Mouse (Mus musculus) ES-E14 (cell line): ENCODE measurements around the gene Tpt1. TPM values are rescaled to one million over a fixed set of nuclear protein-coding genes. Genes with fewer than 3 reads are reported as not detected.

Experiments used
- DNase-seq: peaks from one replicate; pipeline ENCODE4 v3.0.0-alpha.2; 2013; ENCODE audit warnings: low read depth, low spot score
- H3K27ac ChIP-seq: 2 replicates; pipeline ENCODE4 v1.5.1; 2012; ENCODE audit warnings: low read depth, mild to moderate bottlenecking, low read length, moderate library complexity, mixed read lengths; ENCODE audit not compliant: poor library complexity, insufficient read depth, severe bottlenecking
- H3K36me3 ChIP-seq: 2 replicates; pipeline ENCODE4 v1.6.1; 2012; ENCODE audit warnings: mild to moderate bottlenecking, low read length, moderate library complexity, mixed read lengths; ENCODE audit not compliant: control insufficient read depth, poor library complexity, insufficient read depth, severe bottlenecking
- H3K4me1 ChIP-seq, 2 experiments: fragments of 150-350 bp in 1 of 2; sonication (generic) in 1 of 2; 2 replicates each; pipeline ENCODE4 v1.6.1; 2012; ENCODE audit warnings: low read length in 2 of 2, mild to moderate bottlenecking in 1 of 2, mixed read lengths in 1 of 2; ENCODE audit not compliant: control insufficient read depth in 2 of 2, insufficient read depth in 2 of 2, poor library complexity in 1 of 2
- H3K4me3 ChIP-seq, 2 experiments: fragments of 150-350 bp in 1 of 2; sonication (generic) in 1 of 2; 2 replicates each; pipeline ENCODE4 v1.5.1; 2012; ENCODE audit warnings: low read length in 2 of 2, low read depth in 1 of 2, mild to moderate bottlenecking in 1 of 2, mixed read lengths in 1 of 2; ENCODE audit not compliant: insufficient read depth in 1 of 2, poor library complexity in 1 of 2, severe bottlenecking in 1 of 2
- H3K9ac ChIP-seq: 2 replicates; pipeline ENCODE4 v1.6.1; 2012; ENCODE audit warnings: low read depth, mild to moderate bottlenecking, low read length, mixed read lengths; ENCODE audit not compliant: poor library complexity, insufficient read depth, severe bottlenecking
- H3K9me3 ChIP-seq: fragments of 150-350 bp; sonication (generic); 2 replicates; pipeline ENCODE4 v1.6.1; 2012; ENCODE audit warnings: low read depth, mild to moderate bottlenecking, low read length; ENCODE audit not compliant: control insufficient read depth, insufficient read depth
- CHD2 ChIP-seq: IDR thresholded peaks from 2 replicates; pipeline ENCODE4 v1.6.1; 2014; ENCODE audit warnings: mild to moderate bottlenecking, low read depth, low read length, inconsistent platforms
- HCFC1 ChIP-seq: IDR thresholded peaks from 2 replicates; pipeline ENCODE4 v1.6.1; 2012; ENCODE audit warnings: low read length, inconsistent platforms, borderline replicate concordance; ENCODE audit not compliant: insufficient read depth
- MAFK ChIP-seq: IDR thresholded peaks from 2 replicates; pipeline ENCODE4 v1.6.1; 2014; ENCODE audit warnings: mild to moderate bottlenecking, low read depth, low read length, inconsistent platforms; ENCODE audit not compliant: insufficient read depth
- ZC3H11A ChIP-seq: IDR thresholded peaks from 2 replicates; pipeline ENCODE4 v1.6.1; 2012; ENCODE audit warnings: low read depth, mild to moderate bottlenecking, inconsistent platforms, low read length, borderline replicate concordance
- ZNF384 ChIP-seq: IDR thresholded peaks from 2 replicates; pipeline ENCODE4 v1.6.1; 2012; ENCODE audit warnings: low read depth, low read length, inconsistent platforms
- in situ Hi-C, 2 experiments: fragments of 600-800 bp; cut with MboI; formaldehyde crosslinking; loops; one replicate each; pipeline ENCODE4 v1.15.1; 2025; ENCODE audit warnings: low sequenced_read_pairs in 2 of 2, inconsistent platforms in 1 of 2; ENCODE audit not compliant: unreplicated experiment in 2 of 2
- total RNA-seq: library from RNA; depleted of rRNA; stranded (reverse); fragments of 300-350 nt; gene quantifications from 2 replicates; pipeline ENCODE4 v1.2.3, GENCODE M21; 2012

Tpt1 gene
- total RNA-seq, 1 experiment: 613 TPM

GRCm38 (mm10) chr14:75818528-75818927, 26.4 kb upstream of the Tpt1 start:
- no peaks in the 10 kb centered on the region for H3K4me1 ChIP-seq
- TF ChIP-seq MAFK (no peak), ZC3H11A (no peak), CHD2 (no peak), ZNF384 (no peak), HCFC1 (no peak)
- H3K36me3 ChIP-seq: no peaks in the 10 kb centered on the region
- H3K4me3 ChIP-seq: no peak overlapping the region
- H3K9ac ChIP-seq: no peak overlapping the region
- in situ Hi-C loops: no loop called here
- H3K27ac ChIP-seq: no peak overlapping the region
- no peaks in the 10 kb centered on the region for H3K9me3 ChIP-seq
- no peak for DNase-seq

DNA sequence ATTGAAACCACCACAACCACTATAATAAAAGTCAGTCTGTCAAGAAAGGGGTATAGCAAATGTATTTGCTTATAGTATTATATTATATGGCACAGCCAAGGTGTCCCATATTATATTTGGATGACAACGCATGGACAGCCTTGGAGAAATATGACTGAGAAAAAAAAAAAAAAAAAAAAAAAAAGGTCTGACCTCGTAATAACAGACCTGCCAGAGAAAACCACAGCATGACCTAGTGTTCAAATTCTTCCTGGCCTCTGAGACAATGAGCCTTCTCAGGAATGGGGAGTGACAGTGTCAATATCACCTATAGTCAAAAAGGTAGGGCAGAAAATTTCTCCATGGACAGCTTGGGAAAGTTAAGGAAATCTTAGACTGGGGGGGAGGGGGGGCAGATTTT, 25.6 kb upstream of the Tpt1 start:
- no peak overlapping the region for H3K9ac ChIP-seq
- no peaks in the 10 kb centered on the region for H3K36me3 ChIP-seq
- TF ChIP-seq HCFC1 (no peak), CHD2 (no peak), ZC3H11A (no peak), ZNF384 (no peak), MAFK (no peak)
- H3K4me1 ChIP-seq: no peaks in the 10 kb centered on the region
- DNase-seq: no peak
- no peak overlapping the region for H3K27ac ChIP-seq
- in situ Hi-C loops: no loop called here
- no peak overlapping the region for H3K4me3 ChIP-seq
- H3K9me3 ChIP-seq: no peaks in the 10 kb centered on the region

DNA sequence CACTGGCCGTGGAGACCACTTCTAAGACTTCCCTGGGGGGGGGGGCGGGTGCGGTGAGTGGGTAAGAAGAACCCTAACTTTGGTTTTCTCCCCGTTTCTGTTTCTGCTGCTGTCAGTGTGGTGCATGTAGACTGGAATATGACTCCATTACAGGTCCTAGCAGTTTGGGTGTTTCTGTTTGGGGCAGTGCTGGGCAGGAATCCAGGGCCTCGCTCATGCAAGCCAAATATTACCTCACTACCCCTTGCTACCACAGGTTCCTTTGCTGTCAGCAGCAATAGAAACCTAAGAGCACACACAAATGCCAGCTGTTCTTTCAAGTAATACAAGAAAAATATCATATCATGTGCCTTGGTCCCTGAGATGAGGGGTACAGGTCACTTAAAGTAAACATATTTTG, 24.9 kb upstream of the Tpt1 start:
- Histone ChIP-seq H3K4me3 (no peak overlapping the region), H3K9ac (no peak overlapping the region), H3K9me3 (no peaks in the 10 kb centered on the region), H3K36me3 (no peaks in the 10 kb centered on the region), H3K27ac (no peak overlapping the region), H3K4me1 (peaks cover 0 to 1% of the 10 kb centered on the region in 2 experiments; a peak in 1 of 4 replicates)
- no peak for DNase-seq
- TF ChIP-seq ZC3H11A: no peak
- no peak for TF ChIP-seq ZNF384
- TF ChIP-seq CHD2: no peak
- TF ChIP-seq HCFC1: no peak
- no peak for TF ChIP-seq MAFK
- in situ Hi-C loops: no loop called here

DNA sequence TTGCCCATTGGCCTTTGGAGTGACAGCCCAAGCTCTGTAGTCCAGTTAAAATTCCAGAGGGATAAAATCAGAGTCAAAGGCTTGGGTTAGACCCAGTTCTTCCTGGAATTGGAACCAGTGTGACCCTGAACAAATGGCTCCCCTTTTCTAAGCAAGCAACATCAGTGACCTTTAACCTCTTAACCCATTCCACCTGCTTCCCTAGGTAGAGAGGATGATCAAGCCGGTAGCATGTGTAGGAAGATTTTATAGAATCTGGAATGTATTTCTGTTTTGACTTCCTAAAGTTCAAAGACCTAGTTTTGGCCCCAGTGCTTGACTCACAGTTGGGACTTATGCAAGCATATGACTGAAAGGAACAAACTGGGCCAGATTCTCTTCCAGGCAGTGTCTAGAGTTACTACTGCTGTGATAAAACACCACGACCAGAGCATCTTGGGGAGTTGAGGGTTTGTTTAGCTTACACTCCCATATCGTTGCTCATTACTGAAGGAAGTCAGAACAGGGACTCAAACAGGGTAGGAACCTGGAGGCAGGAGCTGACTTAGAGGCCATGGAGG, 18.0 kb upstream of the Tpt1 start:
- TF ChIP-seq ZC3H11A (no peak), ZNF384 (no peak), MAFK (no peak), HCFC1 (no peak), CHD2 (no peak)
- DNase-seq: no peak
- Histone ChIP-seq H3K4me1 (peaks cover 2 to 10% of the 10 kb centered on the region in 2 experiments; a peak in 2 of 4 replicates), H3K4me3 (no peak overlapping the region), H3K27ac (no peak overlapping the region), H3K36me3 (no peaks in the 10 kb centered on the region), H3K9me3 (no peaks in the 10 kb centered on the region), H3K9ac (no peak overlapping the region)
- in situ Hi-C loops: no loop called here

DNA sequence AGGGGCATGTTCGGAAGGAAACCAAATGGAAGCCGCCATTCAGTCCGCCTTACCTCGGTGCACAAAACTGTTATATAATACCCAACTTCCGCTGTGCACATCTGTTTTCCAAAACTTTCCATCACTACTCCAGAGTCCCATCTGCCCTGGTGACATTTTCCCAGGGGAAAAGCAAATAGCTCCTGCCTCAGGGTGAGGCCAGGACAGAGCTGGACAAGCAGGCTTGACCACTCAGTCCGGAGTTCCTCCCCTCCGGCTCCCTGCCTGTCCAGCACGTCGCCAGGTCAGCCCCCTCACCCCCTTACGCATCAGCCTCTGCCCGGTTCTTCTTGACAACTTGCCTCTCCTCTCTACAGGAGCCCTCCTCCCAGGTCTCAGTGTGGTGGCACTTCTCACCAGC, 16.7 kb upstream of the Tpt1 start:
- peaks cover 2 to 10% of the 10 kb centered on the region in 2 experiments; a peak in 2 of 4 replicates for H3K4me1 ChIP-seq
- no peak overlapping the region for H3K27ac ChIP-seq
- H3K36me3 ChIP-seq: no peaks in the 10 kb centered on the region
- H3K9me3 ChIP-seq: no peaks in the 10 kb centered on the region
- H3K4me3 ChIP-seq: peak overlapping the region in 1 of 2 experiments; percentile 5; a peak in 1 of 4 replicates
- TF ChIP-seq HCFC1 (no peak), CHD2 (no peak)
- no peak overlapping the region for H3K9ac ChIP-seq
- in situ Hi-C loops: no loop called here
- no peak for DNase-seq
